Mouse (Mus musculus) left cerebral cortex, adult 6 months (tissue): ENCODE results near the gene Arhgef7. TPM values are rescaled to one million over a fixed set of nuclear protein-coding genes. Genes with fewer than 3 reads are reported as not detected.

ENCODE experiments used
- long read RNA-seq, 2 experiments: library from polyadenylated mRNA; unstranded; transcript quantifications; one replicate each; pipeline ENCODE4 v2.0.0; 2019 to 2020
- polyA plus RNA-seq: library from polyadenylated mRNA; unstranded; fragments of <200 nt; fragmentation: Nextera tagmentation; gene quantifications from 2 replicates; pipeline ENCODE4 v1.2.3, GENCODE M21; 2021

Arhgef7 gene
- 19.0 and 19.8 TPM in 2 replicates for polyA plus RNA-seq
- long read RNA-seq, experiment 1, full-length matches to known transcripts, result 22 of 125 reads
- long read RNA-seq, experiment 1, partial matches to known transcripts, result 65 of 125 reads
- long read RNA-seq, experiment 1, other reads (novel, unspliced or antisense), result 38 of 125 reads
- long read RNA-seq, experiment 2, partial matches to known transcripts, result 28 of 35 reads
- long read RNA-seq, experiment 2, other reads (novel, unspliced or antisense), result 7 of 35 reads

GRCm38 (mm10) chr8:11727651-11728481, at the start of gene Arhgef7:
Arhgef7 (plus strand) TSS chr8:11727721.

GRCm38 (mm10) chr8:11701033-11701362, 26.5 kb upstream of the Arhgef7 start, which contains the start of gene 1700016D06Rik:
1700016D06Rik (minus strand) TSS chr8:11701063.

GRCm38 (mm10) chr8:11840174-11840573, 112.7 kb downstream of the Arhgef7 start, which contains the start of gene Tex29:
Tex29 (plus strand) TSS chr8:11840474.

Other genes starting within 250 kb of the Arhgef7 start
- 2.0 and 2.6 TPM in 2 replicates for gene Rab20, start 249.0 kb upstream of the Arhgef7 start, polyA plus RNA-seq
- gene Naxd, start 230.2 kb upstream of the Arhgef7 start, polyA plus RNA-seq, result 121 and 157 TPM in 2 replicates
- 16.0 and 20.5 TPM in 2 replicates for gene Cars2, start 176.9 kb upstream of the Arhgef7 start, polyA plus RNA-seq
- 24.8 and 29.5 TPM in 2 replicates for gene Ing1, start 172.2 kb upstream of the Arhgef7 start, polyA plus RNA-seq
- gene Ankrd10, start 92.0 kb upstream of the Arhgef7 start, polyA plus RNA-seq, result 9.6 and 10.8 TPM in 2 replicates
- gene 1700016D06Rik, start 26.7 kb upstream of the Arhgef7 start, polyA plus RNA-seq, result not detected in 2 replicates
- gene Tex29, start 112.8 kb downstream of the Arhgef7 start, polyA plus RNA-seq, result not detected in 2 replicates